Mouse (Mus musculus) cerebellum, postnatal 36 days (tissue): ENCODE measurements around the gene Krtap5-2.
"Not testable (repeated sequence)": the region's sequence is repeated elsewhere in the genome, so short reads cannot be mapped to it uniquely, and the experiment has no call there.

Source experiments
- DNase-seq, 2 experiments: peaks; one replicate each; pipeline ENCODE4 v3.0.0; 2021 to 2022; ENCODE audit warnings: mixed read lengths in 2 of 2

Krtap5-2 gene

GRCm38 (mm10) chr7:142175905-142176304 is at the start of gene Krtap5-2:
Gene Krtap5-2, minus strand, starts transcription at chr7:142176005.
- not testable (repeated sequence) for DNase-seq

DNA sequence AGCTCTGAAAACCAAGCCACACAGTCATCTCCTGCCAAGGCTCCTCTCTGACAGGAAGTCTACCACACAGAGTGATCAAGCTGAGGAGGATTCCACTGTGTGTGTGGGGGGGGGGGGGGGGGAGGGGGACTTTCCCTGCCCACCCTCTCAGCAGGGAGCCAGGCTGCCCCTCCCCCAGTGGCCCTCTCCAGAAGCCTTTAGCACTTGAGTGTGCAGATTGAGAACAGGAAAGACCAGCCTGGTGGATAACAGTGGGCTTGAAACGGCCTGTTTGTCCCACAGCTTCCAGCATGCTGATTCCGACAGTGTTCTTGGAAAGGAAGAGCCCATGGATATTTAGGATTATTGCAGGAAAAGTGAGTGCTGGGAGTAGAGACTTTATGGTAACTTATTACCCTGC is 48.7 kb upstream of the Krtap5-2 start:
- DNase-seq = no peak

GRCm38 (mm10) chr7:142212136-142212535 is 36.3 kb upstream of the Krtap5-2 start:
- not testable (repeated sequence) for DNase-seq

- DNase-seq = no peak
Measured at GRCm38 (mm10) chr7:142211559-142211958, 35.8 kb upstream of the Krtap5-2 start, which contains the start of gene Gm7579. Gene Gm7579, plus strand, starts transcription at chr7:142211859.

- DNase-seq = not testable (repeated sequence)
Measured at GRCm38 (mm10) chr7:142206891-142207290, 31.1 kb upstream of the Krtap5-2 start.

DNA sequence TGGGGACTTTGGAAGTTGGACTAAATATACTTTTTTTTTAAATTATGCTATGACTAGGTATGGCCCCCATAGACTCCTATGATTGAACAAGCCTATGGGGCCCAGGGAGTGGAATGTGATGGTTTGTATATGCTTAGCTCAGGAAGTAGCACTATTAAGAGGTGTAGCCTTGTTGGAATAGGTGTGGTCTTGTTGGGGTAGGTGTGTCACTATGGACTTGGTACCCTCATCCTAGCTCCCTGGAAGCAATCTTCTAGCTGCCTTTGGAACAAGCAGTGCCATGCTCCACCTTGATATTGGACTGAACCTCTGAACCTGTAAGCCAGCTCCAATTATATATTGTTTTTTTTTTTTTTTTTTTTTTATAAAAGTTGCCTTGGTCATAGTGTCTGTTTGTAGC is 29.7 kb upstream of the Krtap5-2 start:
- DNase-seq = no peak

- DNase-seq = no peak
Measured at GRCm38 (mm10) chr7:142201064-142201463, 25.3 kb upstream of the Krtap5-2 start, which contains the start of gene Krtap5-3. Gene Krtap5-3, plus strand, starts transcription at chr7:142201364.

DNA sequence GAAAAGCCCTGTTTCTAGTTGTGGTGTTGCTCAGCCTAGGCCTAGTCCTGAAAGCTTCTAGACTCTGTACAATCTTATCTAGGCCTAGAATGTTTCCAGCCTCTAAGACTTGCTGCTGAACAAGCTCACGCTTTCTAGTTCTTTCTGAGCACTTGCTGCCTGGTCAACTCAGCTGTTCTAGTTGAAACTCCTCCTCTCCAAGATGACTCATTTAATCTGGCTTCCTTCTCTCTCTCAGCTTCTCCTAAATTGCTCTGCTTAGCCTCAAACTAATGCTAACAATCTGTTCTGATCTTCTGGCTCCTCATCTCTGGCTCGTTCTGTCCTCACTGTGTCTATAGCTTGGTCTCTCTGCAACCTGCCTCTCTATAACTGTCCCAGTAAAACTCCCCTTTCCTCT is 22.9 kb upstream of the Krtap5-2 start:
- DNase-seq = no peak

GRCm38 (mm10) chr7:142190289-142190688 is 14.5 kb upstream of the Krtap5-2 start, which contains the start of gene Gm10153:
Gene Gm10153, minus strand, starts transcription at chr7:142190389.
- no peak for DNase-seq

GRCm38 (mm10) chr7:142188156-142188555 is 12.4 kb upstream of the Krtap5-2 start:
- no peak for DNase-seq

DNA sequence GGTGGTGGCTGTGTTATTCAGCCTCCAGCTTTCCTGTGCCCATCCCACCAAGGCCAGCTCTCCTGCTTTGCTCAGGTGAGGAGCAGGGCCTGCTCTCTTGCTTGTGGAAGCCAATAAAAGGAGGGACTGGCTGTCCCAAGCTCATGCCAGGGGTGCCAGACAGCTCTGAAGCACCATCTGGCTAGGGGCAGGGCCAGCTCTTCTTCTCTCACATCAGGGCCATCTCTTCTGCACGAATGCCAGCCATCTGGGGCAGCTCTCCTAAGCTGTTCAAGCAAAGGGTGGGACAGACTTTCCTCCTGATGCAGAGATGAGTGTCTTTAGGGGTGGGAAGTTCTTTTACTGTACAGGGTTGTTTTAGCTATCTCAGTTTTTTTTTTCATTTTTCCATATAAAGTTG is 5.2 kb upstream of the Krtap5-2 start:
- no peak for DNase-seq

- DNase-seq = no peak
Measured at GRCm38 (mm10) chr7:142178685-142179084, 2.9 kb upstream of the Krtap5-2 start.

DNA sequence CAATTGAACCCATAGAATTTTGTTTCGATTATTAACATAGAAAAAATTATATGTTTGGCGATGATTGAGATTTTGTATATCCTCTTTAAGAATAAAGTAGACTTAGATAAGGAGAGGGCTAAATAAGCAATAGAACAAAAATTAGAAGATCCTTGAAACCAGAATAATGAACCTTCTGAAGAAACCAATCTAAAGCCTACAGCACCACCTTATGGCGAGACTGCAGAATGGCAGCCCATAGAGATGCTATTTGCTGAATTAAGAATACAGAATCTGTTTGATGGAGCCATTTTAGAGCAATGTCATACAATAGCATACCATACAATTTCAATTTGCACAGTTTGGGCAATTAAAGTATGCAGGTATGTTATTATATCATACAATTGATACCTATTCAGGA is 6.0 kb downstream of the Krtap5-2 start:
- no peak for DNase-seq

DNA sequence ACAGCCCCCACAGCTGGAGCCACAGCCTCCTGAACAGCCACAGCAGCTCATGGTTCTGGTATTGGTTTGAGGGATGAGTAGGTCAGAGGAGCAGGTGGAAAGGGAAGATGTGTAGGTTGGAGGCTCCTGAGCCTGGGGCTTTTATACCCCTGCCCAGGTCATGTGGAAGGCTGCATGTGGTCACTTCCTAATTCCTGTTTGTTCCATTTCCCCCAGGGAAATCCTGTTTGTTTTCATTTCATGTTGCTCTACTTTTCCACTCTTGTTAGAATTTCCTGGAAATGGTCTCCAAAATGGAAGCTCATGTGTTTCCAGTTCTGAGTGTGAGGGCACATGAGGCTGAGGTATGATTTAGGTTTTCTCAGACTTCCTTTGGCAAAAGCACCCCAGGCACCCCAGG is 10.2 kb downstream of the Krtap5-2 start, which contains the start of gene Gm4553:
Gene Gm4553, minus strand, starts transcription at position 101 of the 400 bp plus-strand sequence.
- not testable (repeated sequence) for DNase-seq

DNA sequence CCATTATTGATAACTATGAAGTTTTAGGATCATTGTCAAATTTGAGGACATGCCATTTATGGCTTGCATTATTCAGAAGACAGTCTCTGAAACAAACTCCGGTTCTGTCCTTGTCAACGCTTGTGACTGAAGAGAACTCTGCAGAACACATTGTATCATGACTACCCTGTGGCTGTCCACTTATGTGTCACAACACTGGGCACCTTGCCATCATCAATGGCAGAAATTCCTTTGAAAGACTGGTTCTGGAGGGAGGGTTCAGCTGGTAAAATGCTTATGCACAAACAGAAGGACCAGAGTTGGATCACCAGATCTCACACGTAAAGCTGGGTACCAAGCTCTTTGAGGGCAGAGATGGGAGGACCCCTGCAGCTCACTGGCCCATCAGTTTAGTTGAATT is 16.4 kb downstream of the Krtap5-2 start:
- no peak for DNase-seq

- not testable (repeated sequence) for DNase-seq
Measured at GRCm38 (mm10) chr7:142157013-142157412, 18.8 kb downstream of the Krtap5-2 start, which contains the start of gene Gm29735. Gene Gm29735, minus strand, starts transcription at chr7:142157113.

GRCm38 (mm10) chr7:142155308-142155707 is 20.5 kb downstream of the Krtap5-2 start:
- DNase-seq = no peak

DNA sequence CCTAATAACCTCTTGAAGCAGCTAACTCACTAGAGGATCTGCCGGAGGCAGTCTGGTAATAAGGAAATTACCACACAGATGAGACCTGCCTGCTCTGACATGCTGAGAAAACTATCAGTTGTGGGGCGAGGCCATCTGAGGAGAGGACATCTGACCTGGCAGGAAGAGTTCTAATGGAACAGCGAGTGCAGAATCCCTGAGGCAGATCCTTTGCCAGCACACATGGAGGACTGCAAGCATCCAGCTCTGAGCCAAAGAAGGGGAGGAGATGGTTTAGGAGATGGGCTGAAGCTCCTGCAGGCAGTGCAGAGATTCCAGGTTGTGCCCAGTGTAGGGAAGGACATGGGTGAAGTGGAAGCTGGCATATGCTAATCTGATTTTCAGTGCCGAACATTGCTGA is 23.6 kb downstream of the Krtap5-2 start:
- no peak for DNase-seq

DNA sequence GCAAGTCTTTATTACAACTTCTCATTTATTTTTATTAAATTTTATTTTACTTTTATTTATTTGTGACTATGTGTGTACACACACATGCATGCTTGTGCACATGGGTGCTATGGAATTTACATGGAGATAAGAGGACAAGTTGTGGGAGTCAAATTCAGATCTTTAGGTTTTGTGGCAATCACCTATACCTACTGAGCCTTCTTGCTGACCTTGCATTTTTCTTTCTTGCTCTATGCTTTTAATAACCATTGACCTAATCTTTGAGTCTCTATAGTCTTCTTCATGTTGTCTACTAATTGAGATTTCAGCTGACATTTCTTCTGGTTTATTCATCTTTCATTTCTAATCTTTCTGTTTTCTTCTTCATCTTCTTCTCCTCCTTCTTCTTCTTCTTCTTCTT is 27.2 kb downstream of the Krtap5-2 start:
- DNase-seq = no peak

DNA sequence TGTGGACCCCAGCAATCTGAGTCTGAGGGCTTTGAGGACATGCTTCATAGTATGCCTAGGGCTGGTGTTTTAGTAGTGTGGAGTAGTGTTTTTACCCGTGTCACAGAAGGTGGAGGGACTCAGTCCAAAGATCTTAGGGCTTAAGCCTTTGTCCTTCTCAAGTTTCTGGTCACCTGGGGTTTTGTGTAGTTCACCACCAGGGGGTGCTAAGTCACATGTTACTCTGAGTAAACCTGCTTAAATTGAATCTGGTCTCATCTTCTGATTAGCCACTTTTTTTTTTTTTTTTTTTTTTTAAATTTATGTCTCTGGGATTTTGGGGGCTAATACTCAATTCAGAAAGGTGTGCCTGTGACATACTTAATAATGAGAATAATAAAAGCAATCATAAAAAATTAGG is 29.8 kb downstream of the Krtap5-2 start:
- peak; percentile 11 to 27 for DNase-seq

- DNase-seq = no peak
Measured at GRCm38 (mm10) chr7:142145413-142145940, 30.3 kb downstream of the Krtap5-2 start.

GRCm38 (mm10) chr7:142144507-142144906 is 31.3 kb downstream of the Krtap5-2 start, which contains the start of gene Gm45337:
Gene Gm45337, minus strand, starts transcription at chr7:142144607.
- no peak for DNase-seq

DNA sequence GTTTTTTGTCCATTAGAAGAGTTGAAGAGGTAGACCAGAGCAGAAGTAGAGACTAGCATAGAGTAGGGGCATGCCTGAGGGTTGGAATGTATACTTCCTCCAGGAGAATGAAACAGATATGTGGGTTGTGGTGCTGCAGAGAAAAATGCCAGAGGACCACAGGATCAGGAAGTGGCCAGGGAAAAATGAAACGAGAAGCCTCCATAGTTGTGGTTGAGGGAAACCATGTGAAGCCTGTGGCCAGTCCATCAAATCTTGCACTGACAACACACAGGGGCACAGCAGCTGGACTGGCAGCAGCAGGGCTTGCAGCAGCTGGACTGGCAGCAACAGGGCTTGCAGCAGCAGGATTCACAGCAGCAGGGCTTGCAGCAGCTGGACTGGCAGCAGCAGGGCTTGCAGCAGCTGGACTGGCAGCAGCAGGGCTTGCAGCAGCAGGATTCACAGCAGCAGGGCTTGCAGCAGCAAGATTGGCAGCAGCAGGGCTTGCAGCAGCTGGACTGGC is 32.2 kb downstream of the Krtap5-2 start:
- not testable (repeated sequence) for DNase-seq

- no peak for DNase-seq
Measured at GRCm38 (mm10) chr7:142140696-142141095, 35.1 kb downstream of the Krtap5-2 start.

GRCm38 (mm10) chr7:142135934-142136333 is 39.9 kb downstream of the Krtap5-2 start, which contains the start of gene Gm39115:
Gene Gm39115, minus strand, starts transcription at chr7:142136034.
- DNase-seq = not testable (repeated sequence)
